Mouse (Mus musculus): ENCODE data around the gene Eng. TPM values are rescaled to one million over a fixed set of nuclear protein-coding genes. Genes with fewer than 3 reads are reported as not detected.

Gene Eng
- total and polyA plus RNA-seq, 3 experiments = 113 to 239 (median 122) TPM

DNA sequence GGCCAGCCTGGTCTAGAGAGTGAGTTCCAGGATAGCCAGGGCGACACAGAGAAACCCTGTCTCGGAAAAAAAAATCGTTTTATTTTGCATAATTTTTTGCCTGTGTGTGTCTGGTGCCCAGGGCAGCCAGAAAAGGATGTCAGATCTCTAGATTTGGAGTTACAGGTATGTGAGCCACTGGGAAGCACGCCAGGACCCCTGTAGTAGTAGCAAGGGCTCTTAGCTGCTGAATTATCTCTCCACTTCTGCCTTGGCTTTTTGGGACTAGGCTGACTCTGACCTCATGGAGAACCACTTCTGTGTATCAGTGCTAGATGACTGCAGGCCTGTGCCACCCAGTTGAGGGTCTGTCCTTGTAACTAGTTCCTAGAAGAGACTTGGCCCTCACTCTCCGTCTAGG, 4.6 kb upstream of the Eng start:
- peaks cover 35% of the 10 kb centered on the region for H3K4me1 ChIP-seq (ENCODE audit: control insufficient read depth, insufficient read depth, low read length)
- peak overlapping the region; percentile 95 for H3K27ac ChIP-seq
- H3K79me2 ChIP-seq (replicated peaks; ENCODE audit: control insufficient read depth, insufficient read depth, low read length) = no peaks in the 10 kb centered on the region
- no peak overlapping the region for H3K4me3 ChIP-seq
- H3K36me3 ChIP-seq (ENCODE audit: control insufficient read depth, insufficient read depth, low read length) = no peaks in the 10 kb centered on the region
- no peaks in the 10 kb centered on the region for H3K27me3 ChIP-seq (ENCODE audit: control insufficient read depth, insufficient read depth, low read length)
- WGBS = 77% methylated on average over 5 of the region's 5 CpGs
- intact Hi-C loops (cut with DNase I) = no loop called here
- TF ChIP-seq CTCF (IDR thresholded peaks at IDR 0.05) (no peak), POLR2A (IDR thresholded peaks at IDR 0.05; ENCODE audit: insufficient read depth, low read depth, low read length) (no peak), EP300 (IDR thresholded peaks at IDR 0.05; ENCODE audit: insufficient read depth, low read depth, low read length) (no peak)
- H3K9ac ChIP-seq (ENCODE audit: low read depth, low read length) = no peak overlapping the region
- no peak for DNase-seq

DNA sequence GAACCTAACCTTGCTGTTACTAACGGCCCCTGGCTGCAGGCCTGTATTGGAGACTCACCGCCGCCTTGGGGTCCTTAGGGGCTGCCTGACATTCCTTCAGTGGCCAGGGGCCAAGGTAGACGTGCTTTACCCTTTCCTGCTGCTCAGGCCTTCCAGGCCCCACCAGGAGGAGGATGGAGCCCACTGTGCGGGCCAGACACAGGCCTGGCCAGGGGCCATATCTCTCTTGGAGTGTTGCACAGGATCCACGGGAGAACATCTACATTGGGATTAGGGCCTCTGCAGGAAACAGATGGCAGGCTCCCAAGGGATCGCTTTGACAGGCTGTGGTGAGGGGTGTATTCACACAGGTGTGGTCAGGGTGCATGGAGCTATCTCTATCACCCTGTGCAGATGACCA, 3.6 kb upstream of the Eng start:
- H3K4me1 ChIP-seq (ENCODE audit: control insufficient read depth, insufficient read depth, low read length) = peaks cover 29% of the 10 kb centered on the region
- 40% methylated on average over 7 of the region's 7 CpGs for WGBS

DNA sequence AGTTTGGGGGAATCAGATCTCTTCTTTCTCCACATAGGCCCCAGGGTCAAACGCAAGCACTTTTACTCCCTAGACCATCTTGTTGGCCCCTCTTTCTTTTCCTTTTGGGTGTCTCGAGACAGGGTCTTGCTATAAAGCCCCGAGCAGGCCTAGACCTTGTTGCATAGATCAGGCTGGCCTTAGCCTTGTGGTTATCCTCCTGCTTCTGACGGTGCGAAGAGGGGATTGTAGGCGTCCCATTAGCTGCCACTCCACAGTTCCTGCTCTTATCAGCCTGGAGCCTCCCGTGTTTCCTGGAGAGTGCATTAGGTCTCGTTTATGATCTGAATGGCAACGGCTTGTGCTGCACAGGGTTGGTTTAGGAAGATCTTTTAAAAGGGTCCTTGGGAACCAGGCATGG, 2.3 kb upstream of the Eng start:
- H3K27ac ChIP-seq = peak overlapping the region; percentile 95
- no peak overlapping the region for H3K4me3 ChIP-seq
- intact Hi-C loops (cut with DNase I) = no loop called here
- 0 out of 2 replicates have a peak, but pooled peaks cover 3% of the 10 kb centered on the region for H3K79me2 ChIP-seq (replicated peaks; ENCODE audit: control insufficient read depth, insufficient read depth, low read length)
- no peak for TF ChIP-seq POLR2A (IDR thresholded peaks at IDR 0.05; ENCODE audit: insufficient read depth, low read depth, low read length)
- TF ChIP-seq CTCF (IDR thresholded peaks at IDR 0.05) = no peak
- no peak for TF ChIP-seq EP300 (IDR thresholded peaks at IDR 0.05; ENCODE audit: insufficient read depth, low read depth, low read length)
- no peak overlapping the region for H3K9ac ChIP-seq (ENCODE audit: low read depth, low read length)
- H3K36me3 ChIP-seq (ENCODE audit: control insufficient read depth, insufficient read depth, low read length) = no peaks in the 10 kb centered on the region
- WGBS = 62% methylated on average over 9 of the region's 9 CpGs
- H3K4me1 ChIP-seq (ENCODE audit: control insufficient read depth, insufficient read depth, low read length) = peaks cover 28% of the 10 kb centered on the region
- no peak for DNase-seq
- no peaks in the 10 kb centered on the region for H3K27me3 ChIP-seq (ENCODE audit: control insufficient read depth, insufficient read depth, low read length)

More for the DNA sequence above, 3.6 kb upstream of the Eng start:
- H3K79me2 ChIP-seq (replicated peaks; ENCODE audit: control insufficient read depth, insufficient read depth, low read length) = no peaks in the 10 kb centered on the region
- peak; percentile 74 to 80 for DNase-seq
- H3K36me3 ChIP-seq (ENCODE audit: control insufficient read depth, insufficient read depth, low read length) = no peaks in the 10 kb centered on the region
- intact Hi-C loops (cut with DNase I) = no loop called here
- H3K27ac ChIP-seq = peak overlapping the region; percentile 95
- no peak overlapping the region for H3K4me3 ChIP-seq
- TF ChIP-seq POLR2A (IDR thresholded peaks at IDR 0.05; ENCODE audit: insufficient read depth, low read depth, low read length) (no peak), CTCF (IDR thresholded peaks at IDR 0.05) (peak; percentile 21), EP300 (IDR thresholded peaks at IDR 0.05; ENCODE audit: insufficient read depth, low read depth, low read length) (peak; percentile 93)
- no peak overlapping the region for H3K9ac ChIP-seq (ENCODE audit: low read depth, low read length)
- no peaks in the 10 kb centered on the region for H3K27me3 ChIP-seq (ENCODE audit: control insufficient read depth, insufficient read depth, low read length)

DNA sequence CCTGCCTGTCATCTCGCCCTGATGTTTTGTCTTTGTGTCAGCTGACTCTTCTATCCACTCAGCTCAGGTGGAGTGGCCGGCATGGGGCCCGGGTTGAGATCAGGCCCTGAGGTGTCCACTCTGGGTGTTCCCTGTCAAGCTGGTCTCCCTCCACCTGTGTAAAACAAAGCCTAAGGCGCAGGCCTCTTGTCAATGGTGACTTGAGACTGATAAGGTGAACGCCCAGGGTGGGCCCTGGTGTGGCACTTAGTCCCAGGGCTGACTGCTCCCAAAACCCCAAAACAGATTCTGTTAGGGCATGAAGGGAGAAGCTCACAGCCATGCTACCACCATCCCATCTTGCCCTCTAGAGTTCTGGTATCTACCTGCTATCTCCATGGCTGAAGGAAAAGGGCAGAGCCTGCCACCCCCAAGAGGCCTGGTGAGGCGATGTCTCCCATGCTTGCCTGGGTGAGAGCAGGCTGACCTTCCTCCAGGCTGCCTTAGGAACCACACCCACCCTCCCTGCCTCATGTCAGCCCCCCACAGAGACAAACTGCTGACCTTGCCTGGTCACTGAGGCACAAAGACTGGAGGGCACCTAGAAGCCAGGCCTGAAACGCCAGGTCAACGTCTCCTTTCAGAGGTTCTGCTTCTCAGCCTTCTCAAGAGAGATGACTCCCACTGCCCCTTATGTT, 1.5 kb upstream of the Eng start:
- 0 out of 2 replicates have a peak overlapping the region, but pooled peaks have one; percentile 6 for H3K9ac ChIP-seq (ENCODE audit: low read depth, low read length)
- peak overlapping the region; percentile 95 for H3K27ac ChIP-seq
- H3K27me3 ChIP-seq (ENCODE audit: control insufficient read depth, insufficient read depth, low read length) = no peaks in the 10 kb centered on the region
- no peak for TF ChIP-seq POLR2A (IDR thresholded peaks at IDR 0.05; ENCODE audit: insufficient read depth, low read depth, low read length)
- TF ChIP-seq CTCF (IDR thresholded peaks at IDR 0.05) = no peak
- TF ChIP-seq EP300 (IDR thresholded peaks at IDR 0.05; ENCODE audit: insufficient read depth, low read depth, low read length) = no peak
- intact Hi-C loops (cut with DNase I) = no loop called here
- no peak for DNase-seq
- no peaks in the 10 kb centered on the region for H3K36me3 ChIP-seq (ENCODE audit: control insufficient read depth, insufficient read depth, low read length)
- H3K4me1 ChIP-seq (ENCODE audit: control insufficient read depth, insufficient read depth, low read length) = peaks cover 27% of the 10 kb centered on the region
- H3K79me2 ChIP-seq (replicated peaks; ENCODE audit: control insufficient read depth, insufficient read depth, low read length) = 0 out of 2 replicates have a peak, but pooled peaks cover 3% of the 10 kb centered on the region
- whole genome bisulfite sequencing = 75% methylated on average over 8 of the region's 8 CpGs
- H3K4me3 ChIP-seq = no peak overlapping the region

DNA sequence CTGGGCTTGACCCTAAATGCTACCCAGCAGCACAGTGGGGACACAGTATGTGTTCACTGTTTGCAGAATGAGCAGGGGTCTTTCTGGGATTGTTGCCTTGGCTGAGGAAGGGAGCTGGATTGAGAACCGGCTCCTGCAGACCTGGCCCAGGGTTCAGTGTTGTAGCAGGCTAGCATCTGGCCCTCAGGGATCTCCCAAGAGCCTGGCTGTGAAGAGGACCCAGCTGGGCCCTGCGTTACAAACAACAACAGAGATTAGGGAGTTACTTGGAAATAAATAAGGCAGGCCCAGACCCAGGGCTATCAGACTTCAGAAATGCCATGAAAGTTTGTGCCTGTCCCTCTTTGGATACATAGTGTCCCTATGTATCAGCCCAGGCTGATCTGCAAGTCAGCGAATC, 748 bp upstream of the Eng start:
- TF ChIP-seq POLR2A (IDR thresholded peaks at IDR 0.05; ENCODE audit: insufficient read depth, low read depth, low read length) (no peak), EP300 (IDR thresholded peaks at IDR 0.05; ENCODE audit: insufficient read depth, low read depth, low read length) (no peak)
- Histone ChIP-seq H3K9ac (ENCODE audit: low read depth, low read length) (peak overlapping the region; percentile 6; the same call in 1 of the 2 replicates), H3K4me1 (ENCODE audit: control insufficient read depth, insufficient read depth, low read length) (peaks cover 26% of the 10 kb centered on the region), H3K27ac (peak overlapping the region; percentile 95), H3K4me3 (no peak overlapping the region), H3K79me2 (replicated peaks; ENCODE audit: control insufficient read depth, insufficient read depth, low read length) (peaks cover 3% of the 10 kb centered on the region; the same call in 1 of the 2 replicates), H3K36me3 (ENCODE audit: control insufficient read depth, insufficient read depth, low read length) (no peaks in the 10 kb centered on the region), H3K27me3 (ENCODE audit: control insufficient read depth, insufficient read depth, low read length) (no peaks in the 10 kb centered on the region)
- intact Hi-C loops (cut with DNase I) = loop anchor here (1.0 kb wide), 1 partner anchor 10 kb away; no protein-coding TSS in a partner anchor
- WGBS = 51% methylated on average over 3 of the region's 3 CpGs
- no peak for DNase-seq

DNA sequence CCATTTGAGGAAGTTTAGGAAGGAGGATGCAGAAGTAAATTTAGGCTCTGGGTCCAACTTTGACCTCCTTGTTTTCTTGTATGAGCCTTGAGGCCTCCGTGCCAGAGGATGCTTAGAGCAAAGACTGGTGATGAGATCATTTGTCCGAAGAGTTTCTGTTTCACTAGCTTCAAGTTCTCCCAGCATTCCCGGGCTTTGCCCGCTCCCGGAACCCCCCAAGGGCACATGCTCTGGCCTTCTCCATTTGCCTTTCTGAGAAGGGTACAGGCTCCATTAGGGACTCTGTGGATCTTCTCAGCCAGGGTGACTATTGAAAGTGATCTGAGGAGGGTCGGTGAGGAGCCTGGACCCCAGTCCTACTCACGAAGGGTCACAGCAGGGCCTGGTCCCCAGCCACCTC, 971 bp downstream of the Eng start:
- Histone ChIP-seq H3K9ac (ENCODE audit: low read depth, low read length) (peak overlapping the region; percentile 97), H3K79me2 (replicated peaks; ENCODE audit: control insufficient read depth, insufficient read depth, low read length) (peaks cover 3% of the 10 kb centered on the region; the same call in 1 of the 2 replicates), H3K4me3 (peak overlapping the region; percentile 73), H3K36me3 (ENCODE audit: control insufficient read depth, insufficient read depth, low read length) (no peaks in the 10 kb centered on the region), H3K27me3 (ENCODE audit: control insufficient read depth, insufficient read depth, low read length) (no peaks in the 10 kb centered on the region), H3K4me1 (ENCODE audit: control insufficient read depth, insufficient read depth, low read length) (peaks cover 23% of the 10 kb centered on the region), H3K27ac (peak overlapping the region; percentile 95)
- intact Hi-C loops (cut with DNase I) = no loop called here
- no peak for TF ChIP-seq CTCF (IDR thresholded peaks at IDR 0.05)
- no peak; the same call in none of the 2 replicates for TF ChIP-seq POLR2A (IDR thresholded peaks at IDR 0.05; ENCODE audit: insufficient read depth, low read depth, low read length)
- DNase-seq = peak in 1 of 2 experiments; percentile 62
- WGBS = 36% methylated on average over 7 of the region's 7 CpGs

All from heart, adult 2 months (tissue).